Mouse (Mus musculus) heart, postnatal 0 days (tissue): Measurements from ENCODE around the gene Sod3.

Source experiments
- CTCF ChIP-seq: IDR thresholded peaks from 2 replicates; pipeline ENCODE4 v1.5.1; 2016; ENCODE audit warnings: antibody characterized with exemption, control low read depth, low read depth
- EP300 ChIP-seq: IDR thresholded peaks from 2 replicates; pipeline ENCODE4 v1.6.1; 2016; ENCODE audit warnings: antibody characterized with exemption, low read depth

- TF ChIP-seq CTCF (no peak), EP300 (no peak)
These were observed 26.8 kb downstream of the Sod3 start for GRCm38 (mm10) chr5:52390381-52390780.
